Mouse (Mus musculus) myocyte (in vitro differentiated cells): ENCODE measurements around the gene Olfr51. TPM values are rescaled to one million over a fixed set of nuclear protein-coding genes. Genes with fewer than 3 reads are reported as not detected.
A peak's percentile ranks its signal among the peaks of the same experiment; 100 is the strongest.

ENCODE experiments used
- H3K27me3 ChIP-seq: one replicate; pipeline ENCODE4 v1.6.1; 2011; ENCODE audit not compliant: control insufficient read depth, insufficient read depth, insufficient read length
- H3K36me3 ChIP-seq: one replicate; pipeline ENCODE4 v1.6.1; 2011; ENCODE audit not compliant: control insufficient read depth, insufficient read depth
- H3K4me2 ChIP-seq: one replicate; pipeline ENCODE4 v1.6.1; 2011; ENCODE audit warnings: low read depth, control low read depth
- H3K4me3 ChIP-seq: one replicate; pipeline ENCODE4 v1.5.1; 2011; ENCODE audit warnings: mild to moderate bottlenecking, control low read depth, moderate library complexity
- H3K79me2 ChIP-seq: one replicate; pipeline ENCODE4 v1.6.1; 2011; ENCODE audit not compliant: control insufficient read depth, insufficient read depth
- H3ac ChIP-seq: one replicate; pipeline ENCODE4 v1.6.1; 2011; ENCODE audit not compliant: control insufficient read depth, insufficient read length
- CEBPB ChIP-seq: IDR thresholded peaks from 2 replicates; pipeline ENCODE4 v1.6.1; 2011; ENCODE audit warnings: mild to moderate bottlenecking, moderate library complexity; ENCODE audit not compliant: poor library complexity, insufficient read depth, severe bottlenecking
- E2F4 ChIP-seq: IDR thresholded peaks from one replicate; pipeline ENCODE4 v1.6.1; 2011; ENCODE audit warnings: mild to moderate bottlenecking, control low read depth, moderate library complexity; ENCODE audit not compliant: insufficient read depth
- MAX ChIP-seq: IDR thresholded peaks from one replicate; pipeline ENCODE4 v1.6.1; 2011; ENCODE audit warnings: low read depth, mild to moderate bottlenecking, control low read depth
- MYOD1 ChIP-seq, 3 experiments: IDR thresholded peaks; one replicate each; pipeline ENCODE4 v1.6.1; 2011; ENCODE audit warnings: control low read depth in 2 of 3, low read depth in 2 of 3, mild to moderate bottlenecking in 2 of 3, moderate library complexity in 1 of 3; ENCODE audit not compliant: insufficient read length in 2 of 3, control insufficient read depth in 1 of 3
- MYOG ChIP-seq, 3 experiments: IDR thresholded peaks; one replicate each; pipeline ENCODE4 v1.6.1; 2011; ENCODE audit warnings: control low read depth in 2 of 3, low read depth in 2 of 3, mild to moderate bottlenecking in 2 of 3; ENCODE audit not compliant: insufficient read length in 2 of 3, control insufficient read depth in 1 of 3, insufficient read depth in 1 of 3
- POLR2A ChIP-seq: IDR thresholded peaks from one replicate; pipeline ENCODE4 v1.6.1; 2011; ENCODE audit warnings: low read depth, mild to moderate bottlenecking, control low read depth, moderate library complexity; ENCODE audit not compliant: insufficient read length
- POLR2AphosphoS2 ChIP-seq: IDR thresholded peaks from one replicate; pipeline ENCODE4 v1.6.1; 2011; ENCODE audit warnings: low read depth, control low read depth; ENCODE audit not compliant: insufficient read length
- REST ChIP-seq: IDR thresholded peaks from one replicate; pipeline ENCODE4 v1.6.1; 2011; ENCODE audit warnings: mild to moderate bottlenecking, control low read depth, moderate library complexity; ENCODE audit not compliant: insufficient read depth, insufficient read length
- SRF ChIP-seq: IDR thresholded peaks from one replicate; pipeline ENCODE4 v1.6.1; 2011; ENCODE audit warnings: low read depth; ENCODE audit not compliant: control insufficient read depth, insufficient read length
- TCF12 ChIP-seq: IDR thresholded peaks from one replicate; pipeline ENCODE4 v1.6.1; 2011; ENCODE audit warnings: mild to moderate bottlenecking, control low read depth; ENCODE audit not compliant: poor library complexity, insufficient read depth, severe bottlenecking
- TCF3 ChIP-seq: IDR thresholded peaks from one replicate; pipeline ENCODE4 v1.6.1; 2011; ENCODE audit warnings: low read depth, control low read depth; ENCODE audit not compliant: insufficient read length
- USF1 ChIP-seq: IDR thresholded peaks from one replicate; pipeline ENCODE4 v1.6.1; 2011; ENCODE audit warnings: low read depth, mild to moderate bottlenecking, control low read depth, moderate library complexity
- polyA plus RNA-seq: library from polyadenylated mRNA; unstranded; fragments of >200 nt; fragmentation: generic; extraction: Trizol; gene quantifications from one replicate; pipeline ENCODE4 v1.2.1, GENCODE M21; 2012; ENCODE audit warnings: missing spikeins

Olfr51 gene
- polyA plus RNA-seq, 1 experiment = not detected

GRCm38 (mm10) chr11:51051678-51052077 is 48.3 kb downstream of the Olfr51 start:
- H3K27me3 ChIP-seq = no peaks in the 10 kb centered on the region

GRCm38 (mm10) chr11:51053230-51053629 is 49.8 kb downstream of the Olfr51 start:
- no peak overlapping the region for H3K4me3 ChIP-seq
- H3ac ChIP-seq = no peak overlapping the region
- TF ChIP-seq E2F4 (no peak), MAX (no peak), CEBPB (no peak), TCF3 (no peak)
- H3K27me3 ChIP-seq = no peaks in the 10 kb centered on the region
- H3K36me3 ChIP-seq = no peaks in the 10 kb centered on the region
- H3K79me2 ChIP-seq = no peaks in the 10 kb centered on the region
- no peak overlapping the region for H3K4me2 ChIP-seq

More at GRCm38 (mm10) chr11:51051678-51052077, 48.3 kb downstream of the Olfr51 start:
- Histone ChIP-seq H3K36me3 (no peaks in the 10 kb centered on the region), H3K4me3 (no peak overlapping the region), H3K4me2 (no peak overlapping the region), H3ac (no peak overlapping the region), H3K79me2 (no peaks in the 10 kb centered on the region)
- TF ChIP-seq CEBPB (no peak), TCF3 (no peak), TCF12 (no peak), E2F4 (no peak), MYOD1 (IDR thresholded peaks at IDR 0.05; ENCODE audit: control insufficient read depth in 1 of 3, insufficient read length in 2 of 3, low read depth in 2 of 3) (no peak), REST (no peak)

GRCm38 (mm10) chr11:51059151-51059571 is 55.8 kb downstream of the Olfr51 start, which contains the start of gene Zfp354a:
Zfp354a (plus strand) TSS chr11:51059257.
- Histone ChIP-seq H3K36me3 (no peaks in the 10 kb centered on the region), H3K27me3 (no peaks in the 10 kb centered on the region), H3ac (peak within 1 kb of the TSS; percentile 68), H3K79me2 (no peaks in the 10 kb centered on the region), H3K4me3 (peak within 1 kb of the TSS; percentile 46), H3K4me2 (peak within 1 kb of the TSS; percentile 71)
- TF ChIP-seq MYOD1 (IDR thresholded peaks at IDR 0.05; ENCODE audit: control insufficient read depth in 1 of 3, insufficient read length in 2 of 3, low read depth in 2 of 3) (no peak), POLR2A (no peak), MYOG (IDR thresholded peaks at IDR 0.05; ENCODE audit: control insufficient read depth in 1 of 3, insufficient read depth in 1 of 3, insufficient read length in 2 of 3, low read depth in 2 of 3) (no peak), E2F4 (no peak), CEBPB (no peak), POLR2AphosphoS2 (no peak), TCF3 (no peak), TCF12 (no peak), USF1 (no peak), SRF (no peak), REST (no peak), MAX (no peak)

Other genes with a start within 250 kb of the Olfr51 start
- gene Zfp354c, start 175.9 kb upstream of the Olfr51 start, polyA plus RNA-seq = 1.6 TPM
- gene Zfp879, start 162.0 kb upstream of the Olfr51 start, polyA plus RNA-seq = not detected
- gene Grm6, start 152.9 kb upstream of the Olfr51 start, polyA plus RNA-seq = not detected
- gene Zfp454, start 115.9 kb upstream of the Olfr51 start, polyA plus RNA-seq = 0.13 TPM
- gene Zfp2, start 87.4 kb upstream of the Olfr51 start, polyA plus RNA-seq = 1.3 TPM
- 0.13 TPM for gene Zfp354b, start 72.0 kb upstream of the Olfr51 start, polyA plus RNA-seq
- not detected for gene 4933414I15Rik, start 59.8 kb upstream of the Olfr51 start, polyA plus RNA-seq
- not detected for gene Prop1, start 49.8 kb upstream of the Olfr51 start, polyA plus RNA-seq
- gene Olfr1378, start 37.1 kb upstream of the Olfr51 start, polyA plus RNA-seq = not detected
- gene Olfr1377, start 21.6 kb upstream of the Olfr51 start, polyA plus RNA-seq = not detected
- not detected for gene Olfr54, start 10.6 kb downstream of the Olfr51 start, polyA plus RNA-seq
- not detected for gene Olfr1375, start 44.5 kb downstream of the Olfr51 start, polyA plus RNA-seq
- 0.95 TPM for gene Zfp354a, start 55.7 kb downstream of the Olfr51 start, polyA plus RNA-seq
- gene Gm12569, start 216.9 kb downstream of the Olfr51 start, polyA plus RNA-seq = not detected